Comparison of ENCODE assay signal across 19 mouse cellular contexts in genomic region chr7:141835941-141836340, GRCm38 (mm10). TPM values are rescaled to one million over a fixed set of nuclear protein-coding genes. Genes with fewer than 3 reads are reported as not detected.
A peak's percentile ranks its signal among the peaks of the same experiment; 100 is the strongest.
DNase-seq lines count a peak whose midpoint lies in the region; ATAC-seq and TF ChIP-seq lines count a peak whose summit lies in the region.
"Had no signal": no experiment of that assay in that cellular context is flagged by ENCODE, and none has a peak within 500 bp of the region (broad histone marks: within the 10 kb centered on the region; RNA-seq: fewer than 3 reads in every experiment).

No protein-coding gene starts in this region.

- ATAC-seq in heart, embryonic 13.5 days (ENCODE audit: extremely low read depth, insufficient number of reproducible peaks, low FRiP score, low TSS enrichment) = no peak
- peak; percentile 15; the same call in 1 of the 2 replicates for ATAC-seq in liver, postnatal 0 days
- peak; percentile 32 to 46; a peak in 3 of 4 replicates for ATAC-seq in hematopoietic stem cell, adult 5-6 weeks (replicated peaks in 1 of 2; ENCODE audit: insufficient read depth in 1 of 2, low FRiP score in 2 of 2, low TSS enrichment in 1 of 2, low read depth in 1 of 2, poor library complexity in 2 of 2, severe bottlenecking in 2 of 2)
- no peak for ATAC-seq in intestine, embryonic 16.5 days
- ATAC-seq: liver, embryonic 12.5 days had no signal

- H3K27me3 ChIP-seq in heart, embryonic 13.5 days (replicated peaks) = peaks cover 9% of the 10 kb centered on the region
- no peaks in the 10 kb centered on the region for H3K27me3 ChIP-seq in liver, postnatal 0 days (ENCODE audit: insufficient read depth, low read length)
- no peaks in the 10 kb centered on the region for H3K27me3 ChIP-seq in intestine, embryonic 16.5 days (replicated peaks; ENCODE audit: control insufficient read depth, insufficient read depth, low read length)
- H3K27me3 ChIP-seq: forebrain, embryonic 12.5 days; hindbrain, embryonic 13.5 days had no signal

- H3K4me3 ChIP-seq in heart, embryonic 13.5 days = no peak overlapping the region
- no peak overlapping the region for H3K4me3 ChIP-seq in liver, postnatal 0 days (ENCODE audit: low read depth, low read length)
- no peak overlapping the region for H3K4me3 ChIP-seq in intestine, embryonic 16.5 days (ENCODE audit: low read length)
- H3K4me3 ChIP-seq: forebrain, embryonic 12.5 days; gastrocnemius, adult 2 months; hindbrain, embryonic 13.5 days; liver, embryonic 12.5 days had no signal

- no peak overlapping the region for H3K4me2 ChIP-seq in heart, embryonic 13.5 days
- no peak overlapping the region for H3K4me2 ChIP-seq in liver, postnatal 0 days (ENCODE audit: low read depth, low read length)
- no peak overlapping the region for H3K4me2 ChIP-seq in intestine, embryonic 16.5 days (ENCODE audit: low read depth, low read length)
- H3K4me2 ChIP-seq: forebrain, embryonic 12.5 days; hindbrain, embryonic 13.5 days; liver, embryonic 12.5 days had no signal

- H3K4me1 ChIP-seq in heart, embryonic 13.5 days = peaks cover 42% of the 10 kb centered on the region
- H3K4me1 ChIP-seq in liver, postnatal 0 days (ENCODE audit: insufficient read depth) = peaks cover 6% of the 10 kb centered on the region; the same call in 1 of the 2 replicates
- peaks cover 3% of the 10 kb centered on the region; the same call in 1 of the 2 replicates for H3K4me1 ChIP-seq in intestine, embryonic 16.5 days (ENCODE audit: control insufficient read depth, insufficient read depth, low read length)
- H3K4me1 ChIP-seq: forebrain, embryonic 12.5 days; hindbrain, embryonic 13.5 days had no signal

- intact Hi-C loops in heart, postnatal 10 days (cut with DNase I) = no loop called here

- no peaks in the 10 kb centered on the region for H3K9me3 ChIP-seq in heart, embryonic 13.5 days
- no peaks in the 10 kb centered on the region for H3K9me3 ChIP-seq in liver, postnatal 0 days (ENCODE audit: low read length)
- no peaks in the 10 kb centered on the region for H3K9me3 ChIP-seq in intestine, embryonic 16.5 days (ENCODE audit: control insufficient read depth, low read length)
- H3K9me3 ChIP-seq: forebrain, embryonic 12.5 days; G1E; hindbrain, embryonic 13.5 days; liver, embryonic 12.5 days had no signal

- no peak for DNase-seq in heart, postnatal 10 days
- no peak for DNase-seq in liver, postnatal 0 days
- DNase-seq in liver = no peak
- peak; percentile 40 for DNase-seq in thymus, postnatal 25 days
- no peak for DNase-seq in spleen, postnatal 14 days (ENCODE audit: low spot score in 2 of 2)
- DNase-seq: adrenal gland, postnatal 36 days; gastrocnemius, adult 2 months; kidney, adult 8-10 months; layer of hippocampus, adult 9-11 months; right cerebral cortex, postnatal 14 days had no signal

- no peak for TF ChIP-seq EP300 in liver, postnatal 0 days (IDR thresholded peaks at IDR 0.05; ENCODE audit: low read depth)

- 0 out of 2 replicates have a peak overlapping the region, but pooled peaks have one; percentile 33 for H3K9ac ChIP-seq in heart, embryonic 13.5 days
- H3K9ac ChIP-seq in liver, postnatal 0 days (replicated peaks) = no peak overlapping the region
- H3K9ac ChIP-seq in intestine, embryonic 16.5 days (ENCODE audit: low read depth, low read length) = no peak overlapping the region
- H3K9ac ChIP-seq: forebrain, embryonic 12.5 days; hindbrain, embryonic 13.5 days; liver, embryonic 12.5 days had no signal

- 69% methylated on average over 7 of the region's 7 CpGs for WGBS in heart, embryonic 13.5 days
- WGBS in liver, postnatal 0 days (ENCODE audit: insufficient replicate concordance) = 24% methylated on average over 7 of the region's 7 CpGs
- WGBS in intestine, embryonic 16.5 days = 75% methylated on average over 7 of the region's 7 CpGs

- no peak for TF ChIP-seq CTCF in liver, postnatal 0 days (IDR thresholded peaks at IDR 0.05; ENCODE audit: low read depth)

- H3K36me3 ChIP-seq in heart, embryonic 13.5 days = no peaks in the 10 kb centered on the region
- H3K36me3 ChIP-seq in liver, postnatal 0 days (replicated peaks; ENCODE audit: insufficient read depth, low read length) = no peaks in the 10 kb centered on the region
- no peaks in the 10 kb centered on the region for H3K36me3 ChIP-seq in intestine, embryonic 16.5 days (ENCODE audit: control insufficient read depth, insufficient read depth, low read length)
- H3K36me3 ChIP-seq: forebrain, embryonic 12.5 days; G1E; hindbrain, embryonic 13.5 days; liver, embryonic 12.5 days had no signal

- peak overlapping the region; percentile 56 for H3K27ac ChIP-seq in heart, embryonic 13.5 days (replicated peaks)
- H3K27ac ChIP-seq in liver, postnatal 0 days (ENCODE audit: low read depth) = no peak overlapping the region
- H3K27ac ChIP-seq in intestine, embryonic 16.5 days (ENCODE audit: low read length) = no peak overlapping the region
- H3K27ac ChIP-seq: forebrain, embryonic 12.5 days; gastrocnemius, adult 2 months; hindbrain, embryonic 13.5 days; liver, embryonic 12.5 days had no signal

RNA-seq across cellular contexts. Expression of gene Muc5b, which starts 2.9 kb away (rescaled TPM):
- 0.03 and 0.05 TPM in 2 replicates for polyA plus RNA-seq in heart, embryonic 13.5 days (2015; fragmentation: Nextera tagmentation; extraction: Ambion mirVana)
- under 1 TPM in 1 of 2 experiments, not detected in 1; 0.38 TPM for total RNA-seq in heart, postnatal 10 days (2021)
- not detected in 2 replicates for polyA plus RNA-seq in liver, postnatal 0 days (2015; fragmentation: Nextera tagmentation; extraction: Ambion mirVana)
- 0.05 and 0.06 TPM in 2 replicates for total RNA-seq in hematopoietic stem cell, adult 5-6 weeks (2017)
- polyA plus RNA-seq in intestine, embryonic 16.5 days (2015; fragmentation: Nextera tagmentation; extraction: Ambion mirVana) = 0.01 TPM in 1 of 2 replicates, not detected in the other
- total RNA-seq: adrenal gland, postnatal 36 days; gastrocnemius, adult 2 months; left cerebral cortex, postnatal 10 days; megakaryocyte-erythroid progenitor cell, adult 5-6 weeks had no signal
- polyA plus RNA-seq: G1E had no signal

RNA-seq across cellular contexts. Expression of gene Muc5ac, which starts 47.2 kb away (rescaled TPM):
- polyA plus RNA-seq in heart, embryonic 13.5 days (2015; fragmentation: Nextera tagmentation; extraction: Ambion mirVana) = 0.01 TPM in 1 of 2 replicates, not detected in the other
- total RNA-seq in heart, postnatal 10 days (2021) = not detected
- not detected in 2 replicates for polyA plus RNA-seq in liver, postnatal 0 days (2015; fragmentation: Nextera tagmentation; extraction: Ambion mirVana)
- 0.06 and 0.15 TPM in 2 replicates for total RNA-seq in hematopoietic stem cell, adult 5-6 weeks (2017)
- polyA plus RNA-seq in intestine, embryonic 16.5 days (2015; fragmentation: Nextera tagmentation; extraction: Ambion mirVana) = not detected in 2 replicates
- total RNA-seq: adrenal gland, postnatal 36 days; gastrocnemius, adult 2 months; left cerebral cortex, postnatal 10 days; megakaryocyte-erythroid progenitor cell, adult 5-6 weeks had no signal
- polyA plus RNA-seq: forebrain, embryonic 12.5 days; G1E; hindbrain, embryonic 13.5 days; liver, embryonic 12.5 days had no signal

Comparison
In these comparisons a context has a peak if more than half of its experiments do, and no peak if none do; other contexts are left out.
1. ATAC-seq: peak in liver, postnatal 0 days (single experiment) and hematopoietic stem cell, adult 5-6 weeks (2 of 2); none in heart, embryonic 13.5 days (single experiment) and intestine, embryonic 16.5 days (single experiment).